Mouse (Mus musculus): ENCODE measurements around the gene Fgfr2. TPM values are rescaled to one million over a fixed set of nuclear protein-coding genes. Genes with fewer than 3 reads are reported as not detected.

Fgfr2 gene
- polyA plus RNA-seq, 1 experiment from 2014 or later = 121 TPM

GRCm38 (mm10) chr7:130563276-130563675, 2559.9 kb downstream of the Fgfr2 start:
- H3K4me1 ChIP-seq = no peaks in the 10 kb centered on the region
- ATAC-seq (ENCODE audit: insufficient number of reproducible peaks, insufficient read depth, low FRiP score, low TSS enrichment) = no peak
- H3K9ac ChIP-seq = no peak overlapping the region
- no peak overlapping the region for H3K4me3 ChIP-seq
- 82% methylated on average over 4 of the region's 4 CpGs for WGBS
- H3K36me3 ChIP-seq = no peaks in the 10 kb centered on the region
- H3K27ac ChIP-seq = no peak overlapping the region
- no peaks in the 10 kb centered on the region for H3K9me3 ChIP-seq
- H3K27me3 ChIP-seq = no peaks in the 10 kb centered on the region
- H3K4me2 ChIP-seq (replicated peaks) = no peak overlapping the region

GRCm38 (mm10) chr7:130560933-130561332, 2562.2 kb downstream of the Fgfr2 start:
- ATAC-seq (ENCODE audit: insufficient number of reproducible peaks, insufficient read depth, low FRiP score, low TSS enrichment) = no peak
- Histone ChIP-seq H3K9me3 (no peaks in the 10 kb centered on the region), H3K27me3 (no peaks in the 10 kb centered on the region), H3K27ac (no peak overlapping the region), H3K36me3 (no peaks in the 10 kb centered on the region), H3K4me2 (replicated peaks) (no peak overlapping the region), H3K4me1 (no peaks in the 10 kb centered on the region), H3K9ac (no peak overlapping the region), H3K4me3 (no peak overlapping the region)
- WGBS = 57% methylated on average over 1 of the region's 1 CpGs

DNA sequence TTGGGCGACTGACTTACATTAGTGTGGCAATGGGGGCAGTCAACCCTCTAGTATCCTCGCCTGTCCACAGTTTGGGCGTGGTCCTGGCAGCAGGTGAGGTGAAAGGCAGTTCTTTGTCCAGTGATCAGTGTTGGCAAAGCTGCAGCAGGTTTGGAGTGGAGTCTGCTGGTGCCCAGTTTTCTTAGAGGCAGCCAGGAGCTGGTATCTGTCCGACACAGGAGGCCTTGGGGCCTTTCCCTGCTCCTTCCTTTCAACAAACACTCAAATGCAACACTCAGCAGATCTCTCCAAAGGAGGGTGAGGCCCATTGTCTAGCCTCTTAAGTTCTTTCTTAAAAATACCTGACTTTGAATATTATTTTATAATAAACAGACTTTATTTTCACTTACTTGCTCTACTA, 2564.6 kb downstream of the Fgfr2 start:
- H3K9ac ChIP-seq = no peak overlapping the region
- no peak for ATAC-seq (ENCODE audit: insufficient number of reproducible peaks, insufficient read depth, low FRiP score, low TSS enrichment)
- H3K4me2 ChIP-seq (replicated peaks) = no peak overlapping the region
- H3K4me1 ChIP-seq = 0 out of 2 replicates have a peak, but pooled peaks cover 2% of the 10 kb centered on the region
- WGBS = 76% methylated on average over 4 of the region's 4 CpGs
- H3K27ac ChIP-seq = no peak overlapping the region
- H3K36me3 ChIP-seq = no peaks in the 10 kb centered on the region
- H3K27me3 ChIP-seq = no peaks in the 10 kb centered on the region
- H3K9me3 ChIP-seq = no peaks in the 10 kb centered on the region
- no peak overlapping the region for H3K4me3 ChIP-seq

DNA sequence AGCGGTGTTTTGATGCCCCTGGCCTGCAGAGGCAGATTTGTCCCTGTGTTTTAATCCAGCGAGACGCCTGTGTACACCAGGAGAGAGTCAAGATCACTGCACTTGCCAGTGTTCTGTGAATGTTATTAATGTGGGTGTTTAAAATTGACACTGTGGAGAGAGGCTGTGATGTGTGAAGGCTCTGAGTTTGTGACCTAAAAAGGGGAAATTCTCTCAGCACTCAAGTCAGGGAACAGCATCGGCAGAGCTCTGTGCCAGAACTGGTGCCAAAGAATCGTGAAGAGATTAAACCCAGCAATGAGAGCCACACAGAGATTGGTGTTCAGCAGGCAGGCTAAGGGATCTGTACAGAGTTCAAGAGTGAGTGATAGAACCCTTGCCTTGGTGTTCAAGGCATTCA, 2567.6 kb downstream of the Fgfr2 start:
- H3K9me3 ChIP-seq = no peaks in the 10 kb centered on the region
- 72% methylated on average over 5 of the region's 5 CpGs for WGBS
- no peak for ATAC-seq (ENCODE audit: insufficient number of reproducible peaks, insufficient read depth, low FRiP score, low TSS enrichment)

DNA sequence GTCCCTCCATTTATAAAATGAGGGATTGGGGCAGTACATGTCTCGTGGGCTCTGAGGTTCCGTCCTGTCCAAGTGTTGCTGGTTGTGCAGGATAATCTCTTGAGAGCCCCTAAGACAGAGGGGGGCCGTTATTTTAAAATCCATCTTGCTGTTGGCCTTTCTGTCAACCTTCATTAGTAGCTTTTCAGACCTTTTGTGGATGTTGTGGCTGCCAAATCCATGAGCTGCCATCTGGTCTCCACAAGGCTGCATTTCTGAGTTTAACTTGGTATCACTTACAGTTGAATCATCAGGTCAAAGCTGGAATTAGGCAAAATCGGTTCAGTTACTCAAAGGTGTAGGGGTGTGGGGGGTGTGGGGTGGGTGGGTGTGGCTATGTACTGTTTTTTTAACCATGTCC, 2569.8 kb downstream of the Fgfr2 start:
- H3K36me3 ChIP-seq = no peaks in the 10 kb centered on the region
- no peak overlapping the region for H3K27ac ChIP-seq
- no peak for ATAC-seq (ENCODE audit: insufficient number of reproducible peaks, insufficient read depth, low FRiP score, low TSS enrichment)
- no peak overlapping the region for H3K9ac ChIP-seq
- H3K4me3 ChIP-seq = no peak overlapping the region
- 43% methylated on average over 4 of the region's 4 CpGs for WGBS
- no peaks in the 10 kb centered on the region for H3K9me3 ChIP-seq
- no peak overlapping the region for H3K4me2 ChIP-seq (replicated peaks)
- H3K4me1 ChIP-seq = 0 out of 2 replicates have a peak, but pooled peaks cover 12% of the 10 kb centered on the region
- no peaks in the 10 kb centered on the region for H3K27me3 ChIP-seq

More for the DNA sequence above, 2567.6 kb downstream of the Fgfr2 start:
- Histone ChIP-seq H3K36me3 (no peaks in the 10 kb centered on the region), H3K27me3 (no peaks in the 10 kb centered on the region), H3K4me2 (replicated peaks) (no peak overlapping the region), H3K4me1 (0 out of 2 replicates have a peak, but pooled peaks cover 12% of the 10 kb centered on the region), H3K27ac (no peak overlapping the region), H3K4me3 (no peak overlapping the region), H3K9ac (no peak overlapping the region)

- H3K4me1 ChIP-seq = 0 out of 2 replicates have a peak, but pooled peaks cover 12% of the 10 kb centered on the region
- H3K36me3 ChIP-seq = no peaks in the 10 kb centered on the region
- no peak overlapping the region for H3K27ac ChIP-seq
- H3K4me2 ChIP-seq (replicated peaks) = no peak overlapping the region
- H3K4me3 ChIP-seq = no peak overlapping the region
- peak; percentile 28; the same call in 1 of the 2 replicates for ATAC-seq (ENCODE audit: insufficient number of reproducible peaks, insufficient read depth, low FRiP score, low TSS enrichment)
- no peak overlapping the region for H3K9ac ChIP-seq
- H3K9me3 ChIP-seq = no peaks in the 10 kb centered on the region
- H3K27me3 ChIP-seq = no peaks in the 10 kb centered on the region
- WGBS = 55% methylated on average over 5 of the region's 5 CpGs
Measured at GRCm38 (mm10) chr7:130552780-130553179, 2570.4 kb downstream of the Fgfr2 start.

- Histone ChIP-seq H3K9me3 (no peaks in the 10 kb centered on the region), H3K4me2 (replicated peaks) (peak overlapping the region; percentile 84), H3K9ac (no peak overlapping the region), H3K27ac (no peak overlapping the region), H3K27me3 (no peaks in the 10 kb centered on the region), H3K4me1 (peaks cover 23% of the 10 kb centered on the region), H3K36me3 (peaks cover 26% of the 10 kb centered on the region), H3K4me3 (peak overlapping the region; percentile 78)
- 84% methylated on average over 12 of the region's 12 CpGs for WGBS
- 0 out of 2 replicates have a peak, but pooled peaks have one; percentile 8 for ATAC-seq (ENCODE audit: insufficient number of reproducible peaks, insufficient read depth, low FRiP score, low TSS enrichment)
Measured at GRCm38 (mm10) chr7:130547635-130548175, 2575.4 kb downstream of the Fgfr2 start.

- H3K4me3 ChIP-seq = peak overlapping the region; percentile 78
- H3K27ac ChIP-seq = peak overlapping the region; percentile 100
- ATAC-seq (ENCODE audit: insufficient number of reproducible peaks, insufficient read depth, low FRiP score, low TSS enrichment) = peak; percentile 90
- peak overlapping the region; percentile 90 for H3K9ac ChIP-seq
- under 1% methylated on average over 84 of the region's 84 CpGs for WGBS
- no peaks in the 10 kb centered on the region for H3K27me3 ChIP-seq
- H3K9me3 ChIP-seq = no peaks in the 10 kb centered on the region
- peaks cover 19% of the 10 kb centered on the region for H3K4me1 ChIP-seq
- peak overlapping the region; percentile 84 for H3K4me2 ChIP-seq (replicated peaks)
- peaks cover 34% of the 10 kb centered on the region for H3K36me3 ChIP-seq
Measured at GRCm38 (mm10) chr7:130546791-130547484, 2576.2 kb downstream of the Fgfr2 start.

DNA sequence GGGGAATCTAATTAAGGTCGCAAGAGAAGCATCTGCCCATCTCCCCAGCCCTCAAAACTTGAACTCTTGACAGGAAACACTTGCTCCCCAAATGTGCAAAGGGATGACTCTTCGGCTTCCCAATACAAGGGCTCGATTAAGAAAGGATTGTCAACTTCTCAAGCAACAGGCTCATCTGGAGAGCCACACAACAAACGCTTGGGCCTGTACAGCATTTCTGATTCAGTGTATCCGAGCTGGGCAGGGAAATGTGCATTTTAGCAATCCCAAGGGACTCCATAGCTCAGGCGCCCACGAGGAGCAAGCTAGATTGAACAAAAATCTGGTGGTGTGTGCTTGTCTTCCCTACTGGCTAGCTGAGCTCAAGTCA, 2576.7 kb downstream of the Fgfr2 start:
- peaks cover 19% of the 10 kb centered on the region for H3K4me1 ChIP-seq
- no peak for ATAC-seq (ENCODE audit: insufficient number of reproducible peaks, insufficient read depth, low FRiP score, low TSS enrichment)
- peak overlapping the region; percentile 90 for H3K9ac ChIP-seq
- H3K4me3 ChIP-seq = peak overlapping the region; percentile 78
- no peaks in the 10 kb centered on the region for H3K27me3 ChIP-seq
- H3K36me3 ChIP-seq = peaks cover 39% of the 10 kb centered on the region
- 6% methylated on average over 7 of the region's 7 CpGs for WGBS
- peak overlapping the region; percentile 100 for H3K27ac ChIP-seq
- H3K4me2 ChIP-seq (replicated peaks) = peak overlapping the region; percentile 84
- H3K9me3 ChIP-seq = no peaks in the 10 kb centered on the region

- Histone ChIP-seq H3K4me1 (peaks cover 19% of the 10 kb centered on the region), H3K9ac (peak overlapping the region; percentile 90), H3K4me2 (replicated peaks) (peak overlapping the region; percentile 84), H3K27ac (0 out of 2 replicates have a peak overlapping the region, but pooled peaks have one; percentile 100), H3K4me3 (peak overlapping the region; percentile 78), H3K9me3 (no peaks in the 10 kb centered on the region), H3K36me3 (peaks cover 43% of the 10 kb centered on the region), H3K27me3 (no peaks in the 10 kb centered on the region)
- no peak for ATAC-seq (ENCODE audit: insufficient number of reproducible peaks, insufficient read depth, low FRiP score, low TSS enrichment)
- WGBS = 47% methylated on average over 3 of the region's 3 CpGs
Measured at GRCm38 (mm10) chr7:130545893-130546292, 2577.3 kb downstream of the Fgfr2 start.

DNA sequence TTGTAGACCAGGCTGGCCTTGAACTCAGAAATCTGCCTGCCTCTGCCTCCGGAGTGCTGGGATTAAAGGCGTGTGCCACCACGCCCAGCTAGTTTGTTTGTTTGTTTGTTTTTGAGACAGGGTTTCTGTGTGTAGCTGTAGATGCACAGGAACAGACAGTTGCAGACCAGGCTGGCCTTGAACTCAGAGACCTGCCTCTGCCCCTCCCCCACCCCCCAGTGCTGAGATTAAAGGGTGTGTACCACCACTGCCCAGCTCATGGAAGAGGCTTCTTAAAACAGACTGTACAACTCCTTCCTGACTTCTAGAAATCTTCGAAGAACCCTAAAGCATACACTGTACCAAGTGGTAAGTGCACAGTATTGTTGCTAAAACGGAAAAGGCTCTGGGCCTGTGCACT, 2577.7 kb downstream of the Fgfr2 start:
- peak overlapping the region; percentile 78 for H3K4me3 ChIP-seq
- no peak for ATAC-seq (ENCODE audit: insufficient number of reproducible peaks, insufficient read depth, low FRiP score, low TSS enrichment)
- WGBS = 88% methylated on average over 5 of the region's 5 CpGs
- no peaks in the 10 kb centered on the region for H3K9me3 ChIP-seq
- peak overlapping the region; percentile 84 for H3K4me2 ChIP-seq (replicated peaks)
- H3K4me1 ChIP-seq = peaks cover 19% of the 10 kb centered on the region
- H3K36me3 ChIP-seq = peaks cover 46% of the 10 kb centered on the region
- no peak overlapping the region for H3K27ac ChIP-seq
- no peak overlapping the region for H3K9ac ChIP-seq
- no peaks in the 10 kb centered on the region for H3K27me3 ChIP-seq

DNA sequence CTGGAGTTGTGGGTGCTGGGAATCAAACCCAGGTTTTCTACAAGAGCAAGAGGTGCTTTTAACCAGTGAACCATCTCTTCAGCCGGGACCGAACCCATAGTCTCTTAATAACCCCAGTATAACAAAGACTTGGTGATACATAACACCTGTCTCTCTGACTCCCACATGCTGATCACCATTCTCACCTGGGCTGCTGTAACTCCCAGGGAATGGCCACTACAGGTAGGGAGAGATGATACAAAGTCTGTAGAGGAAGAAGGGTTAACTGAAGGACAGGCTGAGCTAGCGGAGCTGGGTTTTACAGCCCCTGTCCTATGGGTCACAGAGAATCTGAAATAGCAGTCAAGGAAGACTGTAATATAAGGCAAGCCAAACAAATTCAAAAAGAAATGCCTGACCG, 2580.0 kb downstream of the Fgfr2 start:
- no peak overlapping the region for H3K9ac ChIP-seq
- H3K4me2 ChIP-seq (replicated peaks) = no peak overlapping the region
- no peak for ATAC-seq (ENCODE audit: insufficient number of reproducible peaks, insufficient read depth, low FRiP score, low TSS enrichment)
- H3K27ac ChIP-seq = no peak overlapping the region
- H3K9me3 ChIP-seq = no peaks in the 10 kb centered on the region
- 92% methylated on average over 4 of the region's 4 CpGs for WGBS
- no peak overlapping the region for H3K4me3 ChIP-seq
- peaks cover 68% of the 10 kb centered on the region for H3K36me3 ChIP-seq
- H3K27me3 ChIP-seq = no peaks in the 10 kb centered on the region
- H3K4me1 ChIP-seq = peaks cover 19% of the 10 kb centered on the region

All from embryonic facial prominence, embryonic 12.5 days (tissue).